Mouse (Mus musculus) neural tube, embryonic 13.5 days (tissue): ENCODE measurements around the gene Hist2h2aa2. TPM values are rescaled to one million over a fixed set of nuclear protein-coding genes. Genes with fewer than 3 reads are reported as not detected.
A peak's percentile ranks its signal among the peaks of the same experiment; 100 is the strongest.
"Not testable (repeated sequence)": the region's sequence is repeated elsewhere in the genome, so short reads cannot be mapped to it uniquely, and the experiment has no call there.

Source experiments
- ATAC-seq: fragments of 200-750 bp; cut with Nextera tagmentation; 2 replicates; pipeline ENCODE4 v1.8.0; 2017; ENCODE audit warnings: low read depth, mild to moderate bottlenecking, moderate TSS enrichment, moderate library complexity
- H3K27ac ChIP-seq: fragments of 300-500 bp; sonication (generic); replicated peaks from 2 replicates; pipeline ENCODE4 v1.5.1; 2015; ENCODE audit warnings: moderate library complexity, mild to moderate bottlenecking, inconsistent platforms
- H3K27me3 ChIP-seq: fragments of 300-500 bp; sonication (generic); 2 replicates; pipeline ENCODE4 v1.6.1; 2015; ENCODE audit warnings: mild to moderate bottlenecking, inconsistent platforms
- H3K36me3 ChIP-seq: fragments of 300-500 bp; sonication (generic); 2 replicates; pipeline ENCODE4 v1.6.1; 2015; ENCODE audit warnings: mild to moderate bottlenecking, inconsistent platforms
- H3K4me1 ChIP-seq: fragments of 300-500 bp; sonication (generic); replicated peaks from 2 replicates; pipeline ENCODE4 v1.6.1; 2015; ENCODE audit warnings: inconsistent platforms
- H3K4me2 ChIP-seq: fragments of 300-500 bp; sonication (generic); 2 replicates; pipeline ENCODE4 v1.6.1; 2015; ENCODE audit warnings: inconsistent platforms, mild to moderate bottlenecking, moderate library complexity
- H3K4me3 ChIP-seq: fragments of 300-500 bp; sonication (generic); 2 replicates; pipeline ENCODE4 v1.5.1; 2015; ENCODE audit warnings: mild to moderate bottlenecking, inconsistent platforms
- H3K9ac ChIP-seq: fragments of 300-500 bp; sonication (generic); 2 replicates; pipeline ENCODE4 v1.6.1; 2015; ENCODE audit warnings: moderate library complexity, mild to moderate bottlenecking, inconsistent platforms
- H3K9me3 ChIP-seq: fragments of 300-500 bp; sonication (generic); 2 replicates; pipeline ENCODE4 v1.6.1; 2016; ENCODE audit warnings: inconsistent platforms
- WGBS: fragments of 180-500 bp; shearing (Covaris S2); methylation state at CpG from one replicate; pipeline ENCODE4 v1.1.7; 2015; 5-methylcytosine and 5-hydroxymethylcytosine counted together
- microRNA-seq: library from miRNA; unstranded; fragments of <30 nt; microRNA quantifications from one replicate; pipeline ENCODE4, GENCODE M21; 2016
- polyA plus RNA-seq: library from polyadenylated mRNA; unstranded; fragments of >200 nt; fragmentation: Nextera tagmentation; extraction: Ambion mirVana; gene quantifications from 2 replicates; pipeline ENCODE4 v1.2.1, GENCODE M21; 2015

Hist2h2aa2 gene
- polyA plus RNA-seq, 1 experiment from 2014 or later, result 69.4 TPM

DNA sequence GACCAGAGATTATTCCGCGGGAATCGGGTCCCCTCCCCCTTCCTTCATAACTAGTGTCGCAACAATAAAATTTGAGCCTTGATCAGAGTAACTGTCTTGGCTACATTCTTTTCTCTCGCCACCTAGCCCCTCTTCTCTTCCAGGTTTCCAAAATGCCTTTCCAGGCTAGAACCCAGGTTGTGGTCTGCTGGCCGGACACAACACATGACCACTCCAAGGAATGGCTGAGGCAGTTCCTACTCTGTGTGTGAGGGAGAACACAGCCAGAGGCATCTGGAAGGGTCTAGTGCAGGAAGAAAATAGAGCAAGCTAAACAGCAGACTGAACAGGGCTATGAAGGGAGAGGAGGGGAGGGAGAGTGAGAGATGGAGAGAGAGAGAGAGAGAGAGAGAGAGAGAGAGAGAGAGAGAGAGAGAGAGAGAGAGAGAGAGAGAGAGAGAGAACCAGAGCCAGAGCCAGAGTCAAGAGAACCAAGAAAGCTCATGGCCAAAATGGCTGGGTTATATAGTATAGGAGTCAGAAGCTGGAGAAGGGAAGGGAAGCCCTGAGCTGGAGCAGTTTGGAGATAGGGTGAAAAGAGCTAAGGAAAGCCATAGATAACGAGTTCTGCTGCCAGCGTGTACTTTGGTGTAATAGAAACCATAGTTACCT is 41.4 kb downstream of the Hist2h2aa2 start:
- ATAC-seq, H3K4me3 ChIP-seq, H3K9ac ChIP-seq, H3K27ac ChIP-seq, H3K27me3 ChIP-seq, H3K9me3 ChIP-seq: not testable (repeated sequence)
- peak overlapping the region; percentile 82 for H3K4me2 ChIP-seq
- H3K4me1 ChIP-seq, result peaks cover 18% of the 10 kb centered on the region
- peaks cover 16% of the 10 kb centered on the region for H3K36me3 ChIP-seq
- 27% methylated on average over 7 of the region's 8 CpGs for WGBS

DNA sequence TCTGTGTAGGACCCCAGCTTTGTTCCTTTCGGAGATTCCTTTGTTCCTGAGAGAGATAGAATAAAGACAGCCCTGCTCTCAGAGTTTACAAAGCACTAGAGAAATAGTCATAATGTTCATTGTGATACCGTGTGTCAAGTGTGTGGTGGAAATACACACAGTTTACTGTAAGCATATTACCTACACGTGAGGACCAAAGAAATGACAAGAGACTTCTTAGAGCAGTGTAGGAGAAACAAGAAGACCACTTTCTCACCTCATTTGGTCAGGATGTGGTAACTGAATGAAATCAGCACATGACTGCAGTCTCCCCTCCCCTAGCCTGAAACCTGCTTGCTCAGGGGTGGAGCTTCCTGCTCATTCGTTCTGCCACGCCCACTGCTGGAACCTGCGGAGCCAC is 41.9 kb downstream of the Hist2h2aa2 start:
- peaks cover 18% of the 10 kb centered on the region for H3K4me1 ChIP-seq

DNA sequence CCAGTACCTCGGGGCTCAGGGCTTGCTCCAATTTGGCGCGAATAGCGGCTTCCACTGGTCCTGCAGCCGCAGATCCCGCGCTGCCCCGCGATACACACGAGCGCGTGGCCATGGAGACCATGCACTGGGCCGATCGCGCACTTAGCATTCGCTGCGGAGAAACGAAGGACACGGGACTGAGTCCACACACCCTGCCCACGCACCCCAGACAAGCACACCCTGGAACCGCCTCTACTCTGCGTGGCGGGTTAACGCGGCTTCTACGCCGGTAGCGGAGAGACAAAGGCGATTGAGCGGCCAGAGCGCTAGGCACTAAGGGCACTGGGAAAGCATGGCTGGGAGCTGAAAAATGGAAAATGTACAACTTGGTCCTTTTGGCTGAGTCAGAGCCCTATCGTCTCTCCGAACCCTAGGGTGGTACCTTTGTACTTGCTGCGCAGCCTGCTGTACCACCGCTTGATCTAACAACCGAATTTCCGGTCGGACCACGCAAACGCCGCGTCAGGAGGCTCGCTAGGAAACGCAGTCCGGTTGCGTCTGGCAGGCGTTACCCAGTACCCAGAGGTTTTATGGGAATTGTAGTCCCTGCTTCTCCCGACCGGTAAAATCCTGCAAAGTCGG is 42.8 kb downstream of the Hist2h2aa2 start:
- ATAC-seq, result peak; percentile 96
- WGBS, result under 1% methylated on average over 50 of the region's 50 CpGs

More for the DNA sequence above, 41.9 kb downstream of the Hist2h2aa2 start:
- Histone ChIP-seq H3K9me3 (no peaks in the 10 kb centered on the region), H3K9ac (peak overlapping the region; percentile 63), H3K27ac (0 out of 2 replicates have a peak overlapping the region, but pooled peaks have one; percentile 33), H3K27me3 (no peaks in the 10 kb centered on the region), H3K4me2 (peak overlapping the region; percentile 82), H3K36me3 (peaks cover 22% of the 10 kb centered on the region), H3K4me3 (peak overlapping the region; percentile 72)
- peak; percentile 27; the same call in 1 of the 2 replicates for ATAC-seq
- 7% methylated on average over 6 of the region's 6 CpGs for WGBS

DNA sequence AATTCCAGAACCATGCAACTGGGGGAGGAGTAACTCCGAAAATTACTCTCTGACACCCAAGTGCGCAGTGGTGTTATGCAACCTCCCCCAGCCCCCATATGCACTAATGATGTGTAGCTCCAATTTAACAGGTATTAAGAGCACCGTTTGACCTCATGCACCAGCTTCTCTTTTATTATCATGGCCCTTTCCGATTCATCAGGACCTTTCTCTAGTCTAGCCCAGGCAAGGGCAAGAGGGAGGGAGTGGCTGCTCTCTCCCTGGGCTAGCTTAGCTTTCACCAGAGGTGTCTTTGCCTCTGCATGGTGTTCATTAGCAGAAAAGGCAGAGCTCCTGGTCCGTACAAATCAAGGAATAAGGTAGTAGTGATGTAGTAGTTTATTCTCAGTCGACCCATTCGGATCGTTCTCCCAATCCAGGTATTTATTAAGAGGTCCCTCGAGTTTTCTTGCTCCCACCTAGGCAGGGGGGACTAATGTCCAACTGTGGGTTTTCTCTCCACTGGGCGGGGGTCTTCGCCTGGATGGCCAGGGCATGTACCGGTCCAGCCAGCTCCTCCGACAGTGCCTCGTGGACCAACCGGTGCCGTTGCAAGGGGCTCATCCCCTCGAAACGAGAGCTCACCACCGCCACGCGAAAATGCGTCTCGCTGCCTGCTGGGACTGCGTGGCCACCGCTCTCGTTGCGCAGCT is 43.5 kb downstream of the Hist2h2aa2 start:
- Histone ChIP-seq H3K27ac (peak overlapping the region; percentile 98), H3K9ac (peak overlapping the region; percentile 87), H3K27me3 (no peaks in the 10 kb centered on the region), H3K4me1 (peaks cover 18% of the 10 kb centered on the region), H3K9me3 (no peaks in the 10 kb centered on the region), H3K4me2 (peak overlapping the region; percentile 82), H3K4me3 (peak overlapping the region; percentile 72), H3K36me3 (peaks cover 38% of the 10 kb centered on the region)
- ATAC-seq, result peak; percentile 51
- WGBS, result 18% methylated on average over 27 of the region's 27 CpGs

More for the DNA sequence above, 42.8 kb downstream of the Hist2h2aa2 start:
- H3K9ac ChIP-seq, result peak overlapping the region; percentile 87
- H3K4me3 ChIP-seq, result peak overlapping the region; percentile 72
- H3K36me3 ChIP-seq, result peaks cover 31% of the 10 kb centered on the region
- H3K27ac ChIP-seq, result peak overlapping the region; percentile 98
- peaks cover 18% of the 10 kb centered on the region for H3K4me1 ChIP-seq
- H3K9me3 ChIP-seq, result no peaks in the 10 kb centered on the region
- H3K27me3 ChIP-seq, result no peaks in the 10 kb centered on the region
- H3K4me2 ChIP-seq, result peak overlapping the region; percentile 82

DNA sequence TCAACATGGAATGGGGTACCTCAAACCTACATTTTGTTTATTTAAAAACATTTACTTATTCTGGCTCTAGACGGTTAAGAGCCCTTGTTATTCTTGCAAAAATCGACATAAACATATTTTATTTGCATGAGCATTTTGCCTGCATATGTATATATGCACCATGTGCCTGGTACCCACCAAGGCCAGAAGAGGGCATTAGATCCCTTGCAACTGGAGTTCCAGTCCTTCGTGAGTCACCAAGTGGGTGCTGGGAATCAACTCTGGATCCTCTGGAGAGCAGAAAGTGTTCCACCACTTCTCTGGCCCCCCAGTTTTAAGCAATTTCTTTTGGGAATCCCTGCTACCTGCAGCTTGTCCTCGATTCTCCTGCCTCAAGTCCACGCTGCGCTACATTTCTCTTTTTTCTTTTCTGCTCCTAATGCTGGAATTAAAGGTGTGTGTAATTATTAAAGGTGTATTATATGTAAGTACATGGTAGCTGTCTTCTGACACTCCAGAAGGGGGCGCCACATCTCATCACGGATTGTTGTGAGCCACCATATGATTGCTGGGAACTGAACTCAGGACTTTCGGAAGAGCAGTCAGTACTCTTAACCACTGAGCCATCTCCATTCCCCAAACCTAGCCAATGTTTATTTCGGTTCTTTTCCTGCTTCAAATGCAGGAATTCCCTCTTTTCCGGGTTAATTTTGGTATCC is 44.3 kb downstream of the Hist2h2aa2 start:
- ATAC-seq, result no peak
- H3K4me2 ChIP-seq, result peak overlapping the region; percentile 82
- peak overlapping the region; percentile 87; the same call in 1 of the 2 replicates for H3K9ac ChIP-seq
- peaks cover 46% of the 10 kb centered on the region for H3K36me3 ChIP-seq
- WGBS, result 89% methylated on average over 11 of the region's 11 CpGs
- H3K4me1 ChIP-seq, result peaks cover 18% of the 10 kb centered on the region
- H3K9me3 ChIP-seq, result no peaks in the 10 kb centered on the region
- peak overlapping the region; percentile 72 for H3K4me3 ChIP-seq
- no peaks in the 10 kb centered on the region for H3K27me3 ChIP-seq
- peak overlapping the region; percentile 98; the same call in 1 of the 2 replicates for H3K27ac ChIP-seq

DNA sequence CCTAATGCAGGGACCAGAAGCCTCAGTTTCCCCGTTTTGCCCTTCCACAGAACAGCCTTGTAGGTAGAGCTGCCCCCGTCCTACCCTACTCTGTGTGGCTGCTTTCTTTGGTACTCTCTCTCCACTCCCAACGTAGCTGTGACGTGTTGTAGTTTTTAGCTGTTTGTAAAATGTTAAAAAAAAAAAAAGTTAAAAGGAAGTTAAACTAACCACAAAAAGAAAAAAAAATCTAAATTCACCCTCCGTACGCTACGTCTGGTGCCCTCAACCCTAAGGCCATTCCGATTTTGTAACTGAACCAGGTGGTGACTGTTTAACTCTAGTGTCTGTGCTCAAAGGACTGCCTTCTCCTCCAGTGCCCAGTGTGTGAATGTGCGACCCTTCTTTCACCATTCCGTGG is 45.1 kb downstream of the Hist2h2aa2 start:
- peaks cover 54% of the 10 kb centered on the region for H3K36me3 ChIP-seq
- WGBS, result 89% methylated on average over 10 of the region's 10 CpGs

DNA sequence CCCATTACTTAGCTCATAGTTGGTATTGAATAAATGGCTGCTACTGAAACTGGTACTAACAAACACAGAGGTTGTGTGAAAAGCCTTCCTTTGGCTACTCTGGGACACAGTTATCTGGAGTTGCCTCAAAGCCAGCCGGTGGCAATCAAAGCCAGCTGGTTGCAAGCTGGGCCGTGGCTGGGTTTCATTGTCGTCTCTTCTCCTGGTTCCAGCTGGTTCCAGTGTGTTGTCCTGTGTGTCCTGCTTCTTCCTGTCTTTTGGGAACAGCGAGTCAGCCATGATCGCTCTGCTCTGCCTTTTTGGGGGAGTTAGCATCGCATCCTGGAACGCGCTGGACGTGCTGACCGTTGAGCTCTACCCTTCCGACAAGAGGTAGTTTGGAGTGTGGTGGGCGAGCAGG is 47.1 kb downstream of the Hist2h2aa2 start:
- 71% methylated on average over 12 of the region's 12 CpGs for WGBS
- Histone ChIP-seq H3K36me3 (peaks cover 72% of the 10 kb centered on the region), H3K27ac (no peak overlapping the region), H3K9me3 (no peaks in the 10 kb centered on the region), H3K4me1 (peaks cover 14% of the 10 kb centered on the region), H3K27me3 (no peaks in the 10 kb centered on the region), H3K9ac (0 out of 2 replicates have a peak overlapping the region, but pooled peaks have one; percentile 12), H3K4me2 (no peak overlapping the region), H3K4me3 (no peak overlapping the region)
- no peak for ATAC-seq

More for the DNA sequence above, 45.1 kb downstream of the Hist2h2aa2 start:
- H3K4me3 ChIP-seq, result no peak overlapping the region
- no peak overlapping the region for H3K4me2 ChIP-seq
- H3K27me3 ChIP-seq, result no peaks in the 10 kb centered on the region
- H3K4me1 ChIP-seq, result peaks cover 18% of the 10 kb centered on the region
- ATAC-seq, result no peak
- H3K9me3 ChIP-seq, result no peaks in the 10 kb centered on the region
- H3K27ac ChIP-seq, result no peak overlapping the region
- H3K9ac ChIP-seq, result no peak overlapping the region

Small RNA genes within 50 kb of the gene (microRNA-seq; reads per million reads assigned to microRNA genes)
- gene Gm44492 (not detected), gene Gm47311 (not detected), gene Gm47313 (not detected)

Other genes with a start within 250 kb of the Hist2h2aa2 start
- gene Plekho1, start 244.3 kb downstream of the Hist2h2aa2 start, polyA plus RNA-seq, result 65.9 and 74.1 TPM in 2 replicates
- 66.9 and 77.1 TPM in 2 replicates for gene Vps45, start 181.8 kb downstream of the Hist2h2aa2 start, polyA plus RNA-seq
- 9.4 and 12.7 TPM in 2 replicates for gene Otud7b, start 135.7 kb downstream of the Hist2h2aa2 start, polyA plus RNA-seq
- 10.5 and 14.1 TPM in 2 replicates for gene Mtmr11, start 78.3 kb downstream of the Hist2h2aa2 start, polyA plus RNA-seq
- gene Sf3b4, start 67.9 kb downstream of the Hist2h2aa2 start, polyA plus RNA-seq, result 135 and 145 TPM in 2 replicates
- 72.2 and 78.5 TPM in 2 replicates for gene Sv2a, start 59.1 kb downstream of the Hist2h2aa2 start, polyA plus RNA-seq
- 54.1 and 63.0 TPM in 2 replicates for gene Bola1, start 20.6 kb downstream of the Hist2h2aa2 start, polyA plus RNA-seq
- gene Hist2h2ab, start 20.4 kb downstream of the Hist2h2aa2 start, polyA plus RNA-seq, result 0.52 TPM in 1 of 2 replicates, not detected in the other
- gene Hist2h2ac, start 19.4 kb downstream of the Hist2h2aa2 start, polyA plus RNA-seq, result 1.1 and 2.1 TPM in 2 replicates
- 4.0 and 4.3 TPM in 2 replicates for gene Hist2h2be, start 19.2 kb downstream of the Hist2h2aa2 start, polyA plus RNA-seq
- gene Hist2h3c2, start 1.1 kb downstream of the Hist2h2aa2 start, polyA plus RNA-seq, result 2.2 and 2.6 TPM in 2 replicates
- gene Hist2h2aa1, start 5.2 kb upstream of the Hist2h2aa2 start, polyA plus RNA-seq, result 12.3 and 21.1 TPM in 2 replicates
- 0.38 and 0.96 TPM in 2 replicates for gene Hist2h3c1, start 6.4 kb upstream of the Hist2h2aa2 start, polyA plus RNA-seq
- 3.3 and 3.5 TPM in 2 replicates for gene Hist2h4, start 23.0 kb upstream of the Hist2h2aa2 start, polyA plus RNA-seq
- 13.1 and 17.8 TPM in 2 replicates for gene Hist2h3b, start 28.4 kb upstream of the Hist2h2aa2 start, polyA plus RNA-seq
- gene Hist2h2bb, start 29.5 kb upstream of the Hist2h2aa2 start, polyA plus RNA-seq, result 2.1 and 2.7 TPM in 2 replicates
- 1.9 and 2.1 TPM in 2 replicates for gene Fcgr1, start 53.7 kb upstream of the Hist2h2aa2 start, polyA plus RNA-seq
- not detected in 2 replicates for gene BC107364, start 212.0 kb upstream of the Hist2h2aa2 start, polyA plus RNA-seq